Mouse (Mus musculus) lung, postnatal 36 days (tissue): ENCODE results near the gene Kif3a.
A peak's percentile ranks its signal among the peaks of the same experiment; 100 is the strongest.

ENCODE experiments used
- DNase-seq: peaks from one replicate; pipeline ENCODE4 v3.0.0; 2022; ENCODE audit warnings: mixed read lengths

Gene Kif3a

GRCm38 (mm10) chr11:53617562-53618109 lies 50.5 kb downstream of the Kif3a start:
- no peak for DNase-seq

- no peak for DNase-seq
These were observed 51.5 kb downstream of the Kif3a start, which contains the start of gene Il4 for GRCm38 (mm10) chr11:53618619-53619198. Il4 (minus strand) TSS chr11:53618669.

- no peak for DNase-seq
These were observed 52.2 kb downstream of the Kif3a start for GRCm38 (mm10) chr11:53619428-53619827.

DNA sequence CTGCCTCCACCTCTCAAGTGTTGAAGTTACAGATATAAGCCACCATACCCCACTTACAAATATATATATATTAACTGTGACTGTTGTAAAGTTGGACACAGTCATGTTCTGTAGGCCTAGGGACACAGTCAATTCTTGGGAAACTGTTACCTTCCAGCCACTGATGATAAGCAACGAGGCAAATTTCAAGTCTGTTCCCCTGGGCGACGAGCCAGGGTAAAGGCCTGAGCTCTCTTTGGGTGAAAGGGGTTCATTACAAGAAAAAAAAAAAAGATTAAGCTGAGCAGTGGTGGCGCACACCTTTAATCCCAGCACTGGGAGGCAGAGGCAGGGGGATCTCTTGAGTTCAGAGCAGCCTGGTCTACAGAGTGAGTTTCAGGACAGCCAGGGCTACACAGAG lies 52.9 kb downstream of the Kif3a start:
- no peak for DNase-seq

- DNase-seq = peak; percentile 10
These were observed 54.6 kb downstream of the Kif3a start for GRCm38 (mm10) chr11:53621582-53622439.

- no peak for DNase-seq
These were observed 55.2 kb downstream of the Kif3a start for GRCm38 (mm10) chr11:53622440-53622806.

GRCm38 (mm10) chr11:53623573-53623972 lies 56.4 kb downstream of the Kif3a start:
- DNase-seq = no peak

DNA sequence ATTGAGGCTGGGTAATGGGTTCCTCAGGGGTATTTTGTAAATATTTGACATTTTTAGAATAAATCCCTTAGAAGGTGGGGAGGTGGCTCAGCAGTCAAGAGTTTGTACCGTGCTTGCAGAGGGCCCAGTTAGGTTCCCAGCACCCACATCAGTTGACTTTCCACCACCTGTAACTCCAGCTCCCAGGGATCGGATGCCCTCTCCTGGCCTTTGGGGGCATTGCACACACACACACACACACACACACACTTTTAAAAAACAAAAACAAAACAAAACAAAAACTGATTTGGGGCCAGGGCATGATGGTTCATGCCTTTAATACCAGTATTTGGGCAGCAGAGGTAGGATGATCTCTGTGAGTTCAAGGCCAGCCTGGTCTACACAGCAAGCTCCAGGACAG lies 56.9 kb downstream of the Kif3a start:
- DNase-seq = no peak

- DNase-seq = no peak
These were observed 59.7 kb downstream of the Kif3a start for GRCm38 (mm10) chr11:53626802-53627373.

- DNase-seq = peak; percentile 94
These were observed 60.7 kb downstream of the Kif3a start for GRCm38 (mm10) chr11:53627859-53628258.

- no peak for DNase-seq
These were observed 65.0 kb downstream of the Kif3a start for GRCm38 (mm10) chr11:53632122-53632733.

DNA sequence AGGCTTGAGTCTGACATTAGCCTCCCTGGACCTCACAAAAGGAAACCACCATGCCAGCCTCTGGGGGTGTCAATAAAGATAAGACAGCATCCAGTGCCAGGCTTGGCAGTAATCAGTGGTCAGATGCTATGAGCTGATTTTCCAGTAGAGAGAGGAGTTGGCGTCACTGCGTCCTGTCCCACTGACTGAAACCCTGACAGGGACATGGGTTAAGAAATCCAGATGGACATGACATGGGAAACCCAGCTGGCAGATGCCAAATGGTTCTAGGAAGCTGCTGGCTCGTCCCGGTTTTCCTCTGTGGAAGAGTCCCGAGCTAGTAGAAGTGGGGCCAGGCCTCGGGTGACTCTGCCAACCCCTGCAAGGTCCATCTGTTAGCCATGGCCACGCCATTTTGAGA lies 66.5 kb downstream of the Kif3a start:
- DNase-seq = no peak

DNA sequence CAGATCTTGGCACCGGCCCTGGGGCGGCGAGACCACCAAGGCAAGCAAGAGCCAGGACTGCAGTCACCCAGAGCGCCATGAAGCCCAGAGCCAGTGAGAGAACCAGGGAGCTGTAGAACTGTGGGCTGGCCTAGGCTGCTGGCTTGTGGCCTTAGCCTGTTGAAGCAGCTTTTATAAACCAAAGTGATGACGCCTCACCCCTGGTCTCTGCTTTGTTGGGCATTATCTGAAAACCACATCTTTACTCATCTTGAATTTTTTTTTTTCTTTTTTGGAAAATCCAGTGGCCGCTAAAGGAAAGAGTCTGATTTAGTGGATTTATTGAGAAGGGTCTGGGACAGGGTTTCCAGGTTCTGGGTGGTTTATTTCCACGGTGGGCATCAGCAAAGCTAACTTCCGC lies 67.4 kb downstream of the Kif3a start, which contains the start of gene Il13:
Gene Il13 (minus strand): TSS at position 147 of the 400 bp plus-strand sequence.
- DNase-seq = no peak

DNA sequence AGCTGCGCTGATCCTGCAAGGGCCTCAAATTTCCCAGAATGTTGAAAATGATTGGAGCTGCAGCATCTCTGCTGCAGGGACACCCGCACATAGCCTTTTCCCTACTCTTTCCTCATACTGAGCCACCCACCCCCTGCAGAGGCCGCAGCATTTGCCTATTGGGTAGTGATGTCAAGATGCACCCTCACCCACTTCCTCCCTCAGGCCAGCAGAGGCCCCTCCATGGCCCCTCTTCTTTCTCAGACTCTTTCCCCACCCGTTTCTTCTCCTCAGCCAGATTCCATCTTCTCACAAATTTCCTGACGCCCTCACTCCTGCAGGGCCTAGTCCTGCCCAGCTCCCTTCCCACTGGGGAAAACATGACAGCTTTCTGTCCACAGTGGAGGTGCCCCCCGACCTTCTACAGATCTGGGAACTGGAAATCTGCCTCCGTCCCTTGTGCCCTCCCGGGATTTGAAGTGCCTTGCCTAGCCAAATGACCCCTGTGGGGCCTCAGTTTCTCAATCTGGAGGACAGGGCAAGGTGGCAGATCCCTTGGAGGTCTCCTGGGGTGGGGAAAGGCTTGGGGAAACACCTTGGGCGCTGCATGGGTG lies 68.5 kb downstream of the Kif3a start:
- DNase-seq = no peak

GRCm38 (mm10) chr11:53636183-53636646 lies 69.0 kb downstream of the Kif3a start:
- DNase-seq = peak; percentile 7

DNA sequence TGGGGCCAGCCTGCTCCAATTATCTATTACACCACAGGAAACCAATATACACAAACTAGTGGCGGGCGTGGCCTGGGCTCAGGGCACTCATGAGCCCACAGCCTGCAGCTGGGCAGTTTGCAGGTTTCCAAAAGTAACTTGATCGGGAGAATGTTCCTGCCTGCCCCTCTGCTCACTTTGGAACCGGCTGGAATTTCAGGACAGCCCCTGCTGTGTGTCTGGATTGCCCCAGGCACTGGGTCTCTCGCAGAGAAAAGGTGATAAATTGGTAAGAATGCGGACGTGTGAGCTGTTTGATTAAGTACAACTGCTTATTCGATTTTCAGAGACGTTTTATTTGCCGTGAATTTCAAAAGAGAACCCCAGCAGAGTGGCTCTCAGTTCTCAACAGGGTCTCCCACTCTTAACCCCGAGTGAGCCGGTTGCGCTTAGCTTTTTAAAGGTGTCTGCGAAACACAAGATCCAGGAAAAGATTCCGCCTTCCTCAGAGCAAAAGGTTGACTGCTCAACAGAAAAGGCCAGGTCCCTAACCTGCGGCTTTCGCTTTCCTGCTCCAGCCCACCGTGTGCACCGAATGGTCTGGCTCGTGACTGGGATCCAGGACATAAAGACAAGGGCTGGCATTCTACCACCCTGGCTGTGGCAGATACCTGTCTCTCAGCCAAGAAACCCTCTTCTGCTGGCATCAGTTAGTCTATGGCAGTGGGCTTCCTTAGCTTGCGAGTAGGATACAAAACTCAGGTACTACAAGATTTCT lies 70.0 kb downstream of the Kif3a start:
- DNase-seq = no peak

DNA sequence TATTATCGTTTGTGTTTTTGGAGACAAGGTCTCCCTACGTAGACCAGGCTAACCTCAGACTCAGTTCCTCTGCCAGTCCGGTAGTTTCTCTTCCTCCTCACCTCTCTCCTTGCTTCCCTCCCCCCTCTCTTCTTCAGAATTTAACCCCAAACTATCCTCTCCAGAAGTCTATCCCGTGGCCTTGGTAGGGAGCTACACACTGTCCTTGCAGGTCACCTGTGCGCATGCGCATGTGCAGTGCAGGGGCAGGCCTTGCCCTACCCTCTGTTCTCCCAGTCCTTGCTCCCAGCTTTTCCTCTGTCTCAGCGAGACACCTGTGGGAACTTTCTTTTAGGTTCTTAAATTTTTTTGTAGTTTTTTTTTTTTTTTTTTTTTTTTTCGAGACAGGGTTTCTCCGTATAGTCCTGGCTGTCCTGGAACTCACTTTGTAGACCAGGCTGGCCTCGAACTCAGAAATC lies 70.7 kb downstream of the Kif3a start:
- DNase-seq = no peak

GRCm38 (mm10) chr11:53642744-53643279 lies 75.6 kb downstream of the Kif3a start:
- DNase-seq = no peak

GRCm38 (mm10) chr11:53644017-53644416 lies 76.8 kb downstream of the Kif3a start:
- DNase-seq = no peak

- no peak for DNase-seq
These were observed 84.3 kb downstream of the Kif3a start for GRCm38 (mm10) chr11:53651441-53651840.
